Mouse (Mus musculus) right cerebral cortex, postnatal 36 days (tissue): Measurements from ENCODE around the gene Map3k7cl.

Source experiments
- DNase-seq, 2 experiments: peaks; one replicate each; pipeline ENCODE4 v3.0.0; 2022; ENCODE audit warnings: low spot score in 2 of 2, mixed read lengths in 1 of 2

The Map3k7cl gene

DNA sequence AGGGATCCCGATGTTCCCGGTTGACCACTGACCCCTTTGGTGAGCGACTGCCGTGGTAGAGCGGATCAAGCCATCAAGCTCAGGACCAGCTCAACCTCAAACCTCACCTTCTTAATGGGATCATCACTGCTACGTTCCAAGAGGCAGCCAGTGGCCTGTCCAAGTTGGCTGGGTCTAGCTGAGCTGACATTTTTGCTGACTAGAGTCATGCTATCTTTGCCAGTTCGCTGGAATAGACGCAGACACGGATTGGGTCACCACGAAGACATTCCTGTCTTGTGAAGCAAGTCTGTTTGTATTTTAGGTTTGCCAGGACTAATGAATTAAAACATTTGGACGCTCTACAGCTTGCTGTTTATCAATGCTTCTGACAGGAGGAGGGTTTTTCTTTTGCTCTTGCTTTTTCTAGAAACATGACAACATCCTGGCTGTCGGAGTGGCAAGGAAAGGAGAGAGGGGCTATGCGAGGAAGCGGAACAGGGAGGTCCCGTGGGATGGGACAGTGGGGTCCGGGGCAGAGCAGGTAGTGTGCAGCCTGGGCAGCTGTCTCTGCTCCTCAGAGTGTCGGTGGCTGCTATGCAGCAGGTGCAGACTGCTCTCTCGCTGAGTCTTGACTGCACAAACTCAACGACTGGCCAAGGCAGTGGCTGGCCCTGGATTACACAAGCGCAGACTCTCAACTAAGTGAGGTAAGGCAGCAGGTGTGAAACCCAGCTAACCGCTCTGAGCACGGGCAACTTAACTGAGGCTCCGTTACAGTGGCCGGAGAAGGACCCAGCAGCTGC is at the start of gene Map3k7cl:
Gene Map3k7cl (plus strand): TSS at position 424 of the 785 bp plus-strand sequence.
- DNase-seq = no peak

DNA sequence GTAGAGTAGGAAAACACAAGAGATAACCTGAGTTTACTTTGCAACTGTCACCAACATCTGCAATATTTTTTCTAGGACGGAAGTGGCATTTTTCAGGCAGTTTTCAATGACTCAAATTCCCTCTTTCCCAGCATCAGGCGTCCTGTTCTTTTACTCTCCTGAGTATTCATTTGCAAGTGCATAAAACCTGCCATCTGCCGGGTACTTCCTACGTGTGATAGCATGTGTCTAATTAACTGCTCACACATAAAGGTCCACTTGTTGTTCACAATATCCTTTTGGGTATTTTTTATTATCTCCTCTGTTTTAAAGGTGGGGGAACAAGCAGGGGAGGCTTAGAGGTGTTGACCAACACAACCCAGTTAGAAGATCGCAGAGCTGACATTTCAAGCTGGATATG is 41.4 kb upstream of the Map3k7cl start:
- no peak for DNase-seq

DNA sequence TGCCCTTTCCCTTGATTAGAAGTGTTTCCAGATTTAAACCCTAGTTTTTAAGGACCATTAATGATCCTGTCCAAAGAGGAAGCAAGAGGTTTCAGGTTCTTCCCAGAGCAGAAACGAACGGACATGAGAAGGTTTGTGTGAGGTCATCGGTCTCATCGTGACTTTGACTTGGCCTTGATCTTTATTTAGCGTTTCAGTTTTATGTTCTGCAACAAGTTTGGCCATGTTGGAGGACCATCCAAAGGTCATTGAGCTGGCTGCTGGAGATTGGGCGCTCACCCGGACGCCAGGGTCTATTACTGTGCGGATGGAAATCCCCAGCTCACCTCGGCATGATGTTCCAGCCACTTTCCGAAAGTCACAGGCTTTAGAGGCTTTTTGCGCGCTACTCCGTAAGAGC is 40.8 kb upstream of the Map3k7cl start:
- no peak for DNase-seq

DNA sequence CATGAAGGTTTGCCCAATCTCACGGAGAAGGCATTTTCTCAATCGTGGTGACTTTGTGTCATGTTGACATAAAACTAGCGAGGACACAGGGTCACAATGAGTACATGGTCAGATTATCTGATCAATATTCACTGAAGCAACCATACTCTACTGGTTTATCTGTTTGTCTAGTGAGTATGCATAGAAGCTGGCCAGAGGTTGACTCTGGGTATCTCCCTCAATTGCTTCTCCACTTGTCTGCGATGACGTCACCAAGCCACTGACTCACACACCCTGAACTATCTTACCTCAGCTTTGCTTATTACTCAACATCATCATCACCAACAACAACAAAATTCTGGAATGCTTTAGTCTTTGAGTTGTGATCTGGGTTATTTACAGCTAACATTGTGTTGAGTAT is 28.9 kb upstream of the Map3k7cl start:
- DNase-seq = no peak

DNA sequence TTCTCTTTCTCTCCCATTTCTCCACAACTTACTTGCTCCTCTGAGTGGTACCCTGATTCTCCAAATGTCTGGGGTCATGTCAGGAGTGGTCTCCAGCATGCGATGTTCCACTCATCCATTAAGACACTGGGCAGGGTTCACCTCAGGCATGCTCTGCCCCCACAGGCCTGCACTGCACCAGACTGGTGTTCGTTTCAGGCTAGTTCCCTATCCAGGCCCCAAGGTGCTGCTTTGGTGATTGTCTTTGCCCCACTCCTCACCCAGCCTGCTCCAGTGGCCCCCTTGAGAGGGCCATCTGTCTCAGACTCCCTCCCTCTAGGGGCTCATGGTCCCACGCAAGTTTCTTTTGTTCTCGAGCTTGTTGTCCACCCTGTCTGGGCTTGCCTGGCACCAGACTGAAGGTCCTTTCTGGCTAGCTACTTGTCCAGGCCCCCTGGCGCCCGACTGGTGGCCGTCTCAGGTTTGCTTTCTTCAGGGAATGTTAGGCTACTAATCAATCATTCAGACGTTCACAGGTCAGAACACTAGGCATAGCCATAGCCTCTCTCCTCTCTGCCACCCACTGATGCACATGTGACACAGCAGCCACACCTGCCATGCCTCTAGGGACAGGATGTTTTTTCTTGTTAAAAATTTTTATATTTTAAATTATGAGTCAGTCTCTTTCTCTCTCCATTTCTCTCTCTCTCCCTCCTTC is 25.4 kb upstream of the Map3k7cl start:
- no peak for DNase-seq

DNA sequence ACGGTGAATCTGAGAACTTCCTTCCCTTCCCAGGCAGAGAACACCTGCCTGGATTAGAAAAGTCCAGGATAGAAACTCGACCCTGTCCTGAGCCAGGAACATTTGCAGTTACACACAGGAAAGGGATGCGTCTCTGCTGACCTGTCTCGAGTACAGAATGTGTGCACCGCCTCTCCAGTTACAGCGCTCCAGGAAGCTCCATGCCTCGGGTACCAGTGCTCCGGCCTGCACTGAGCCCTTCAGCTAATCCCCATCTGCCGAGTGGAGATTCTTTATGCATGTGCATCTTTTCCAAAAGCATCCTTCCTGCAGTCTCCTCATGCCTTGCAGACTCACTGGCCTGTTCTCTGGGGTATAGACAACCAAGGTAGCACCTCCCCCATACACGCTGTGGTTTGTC is 24.4 kb upstream of the Map3k7cl start:
- DNase-seq = no peak

DNA sequence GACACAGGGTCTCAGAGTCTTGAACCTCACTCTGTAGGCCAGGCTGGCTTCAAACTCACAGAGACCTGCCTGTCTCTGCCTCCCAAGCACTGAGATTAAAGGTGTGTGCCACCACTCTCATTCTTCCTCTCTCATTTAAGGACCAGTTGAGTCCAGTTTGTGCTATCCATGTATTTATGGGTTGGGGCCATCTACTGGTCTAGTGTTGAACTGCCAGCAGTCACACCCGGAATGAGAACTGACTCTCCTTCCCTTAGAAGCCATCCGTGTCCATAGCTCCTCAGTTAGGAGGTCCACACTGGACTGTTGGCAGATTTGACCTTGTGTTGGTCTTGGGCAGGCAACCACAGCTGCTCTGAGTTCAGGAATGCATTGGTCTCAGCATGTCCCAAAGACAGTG is 4.8 kb upstream of the Map3k7cl start:
- no peak for DNase-seq

DNA sequence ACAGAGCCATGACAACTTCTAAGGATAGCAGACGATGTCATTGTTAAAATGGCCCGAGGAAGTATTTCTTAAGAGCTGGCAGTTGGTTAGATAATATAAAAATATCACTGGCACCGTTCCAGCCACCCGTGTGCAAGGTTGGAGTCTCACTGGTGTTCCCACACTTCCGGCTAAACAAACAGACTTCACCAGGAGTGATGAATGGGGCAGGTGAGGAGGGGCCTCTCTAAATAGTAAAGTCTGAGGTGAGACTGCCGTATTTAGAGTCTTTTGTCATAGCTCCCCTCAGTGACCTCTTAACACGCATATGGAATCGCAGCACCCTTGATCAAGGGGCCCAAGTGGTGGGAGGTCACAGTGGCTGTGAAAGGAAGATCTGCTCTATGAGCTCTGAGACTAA is 3.2 kb downstream of the Map3k7cl start:
- DNase-seq = no peak

DNA sequence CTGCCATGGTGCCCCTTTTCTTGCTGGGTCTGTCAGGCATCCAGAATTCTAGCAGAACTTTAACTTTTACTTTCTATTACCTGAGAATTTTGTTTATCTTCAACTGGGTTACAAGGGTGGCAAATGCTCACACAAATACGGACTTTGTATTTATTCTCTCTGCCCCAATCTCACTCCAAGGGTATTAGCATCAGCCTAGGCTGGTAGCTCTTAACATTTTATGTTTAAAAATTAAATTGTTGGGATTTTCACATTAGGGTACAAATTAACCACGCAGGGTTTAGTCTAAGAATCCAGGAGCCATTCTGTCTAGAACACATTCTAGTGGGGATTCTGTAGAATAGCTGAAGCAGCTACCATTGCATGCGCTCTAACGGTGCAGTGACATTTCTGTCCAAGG is 8.4 kb downstream of the Map3k7cl start:
- DNase-seq = no peak

DNA sequence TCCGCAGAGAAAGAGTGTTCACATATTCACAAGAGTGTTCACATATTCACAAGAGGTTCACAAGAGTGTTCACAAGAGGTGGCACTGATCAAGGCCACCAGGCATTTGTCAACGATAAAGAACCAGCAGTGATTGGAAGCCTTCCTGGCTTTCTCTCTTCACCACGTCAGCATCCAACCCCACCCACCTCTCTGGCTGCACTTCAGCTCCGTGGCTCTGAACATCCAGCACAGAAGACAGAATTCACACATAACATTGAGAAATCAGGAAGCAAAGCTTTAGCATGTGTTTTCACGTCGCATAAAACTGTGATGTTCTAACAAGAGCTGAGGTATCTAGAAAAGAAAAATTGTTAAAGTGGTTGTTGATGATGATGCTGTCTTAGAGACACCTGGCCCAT is 10.4 kb downstream of the Map3k7cl start:
- DNase-seq = peak; percentile 43 to 54

DNA sequence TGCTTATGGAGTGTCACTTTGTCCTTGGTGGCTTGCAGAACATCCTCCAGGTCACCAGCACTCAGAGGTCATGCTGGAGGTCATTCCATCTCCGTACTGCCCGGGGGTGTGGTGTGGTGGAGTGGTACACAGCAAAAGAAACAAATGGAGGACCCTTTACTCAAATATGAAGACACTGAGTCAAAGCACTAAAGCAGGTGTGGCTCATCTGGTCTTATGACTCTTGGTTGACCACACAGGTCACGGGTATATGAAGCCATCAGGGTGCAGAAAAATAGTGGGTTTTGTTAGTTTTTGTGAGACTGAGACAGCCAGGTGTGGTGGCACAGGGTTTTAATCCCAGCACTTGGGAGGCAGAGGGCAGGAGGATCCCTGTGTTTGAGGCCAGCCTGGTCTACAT is 11.4 kb downstream of the Map3k7cl start:
- DNase-seq = no peak

DNA sequence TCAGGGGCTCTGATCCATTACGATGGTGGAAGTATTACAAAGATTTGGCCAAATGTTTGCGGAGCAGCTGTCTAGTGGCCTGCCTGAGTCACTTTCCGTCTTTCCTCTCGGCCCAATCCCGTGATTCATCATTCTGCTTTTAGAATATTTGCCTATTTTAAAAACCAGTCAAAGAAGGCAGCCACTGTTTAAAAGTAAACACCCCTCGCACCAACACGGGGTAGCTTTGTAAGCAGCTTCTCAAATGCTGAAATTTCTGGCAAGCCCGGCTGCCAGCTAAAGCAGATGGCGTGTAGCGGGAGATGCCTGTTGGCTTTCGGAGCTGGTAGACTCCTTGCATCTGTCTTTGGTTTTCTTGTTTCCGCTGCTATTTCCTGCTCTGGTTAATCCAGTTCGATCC is 14.4 kb downstream of the Map3k7cl start:
- DNase-seq = peak; percentile 34 to 57

DNA sequence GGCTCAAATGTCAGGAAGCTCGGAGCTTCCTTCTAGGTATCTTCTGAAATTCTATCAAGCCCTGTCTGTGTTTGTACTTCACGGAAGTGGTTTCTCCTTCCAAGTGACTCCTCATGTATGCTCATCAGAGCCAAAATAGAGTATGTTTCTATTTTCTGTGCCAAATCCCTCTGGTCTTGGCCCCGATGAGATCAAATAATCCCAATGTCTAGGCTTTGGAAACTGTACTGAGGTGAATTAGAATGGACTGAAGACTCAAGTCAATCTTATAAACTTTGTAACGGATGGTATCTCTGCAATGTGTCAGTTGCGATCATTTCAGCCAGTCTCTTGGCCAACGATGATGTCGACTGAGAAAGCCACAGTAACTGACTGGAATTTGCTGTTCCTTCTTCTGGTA is 15.1 kb downstream of the Map3k7cl start:
- DNase-seq = no peak

DNA sequence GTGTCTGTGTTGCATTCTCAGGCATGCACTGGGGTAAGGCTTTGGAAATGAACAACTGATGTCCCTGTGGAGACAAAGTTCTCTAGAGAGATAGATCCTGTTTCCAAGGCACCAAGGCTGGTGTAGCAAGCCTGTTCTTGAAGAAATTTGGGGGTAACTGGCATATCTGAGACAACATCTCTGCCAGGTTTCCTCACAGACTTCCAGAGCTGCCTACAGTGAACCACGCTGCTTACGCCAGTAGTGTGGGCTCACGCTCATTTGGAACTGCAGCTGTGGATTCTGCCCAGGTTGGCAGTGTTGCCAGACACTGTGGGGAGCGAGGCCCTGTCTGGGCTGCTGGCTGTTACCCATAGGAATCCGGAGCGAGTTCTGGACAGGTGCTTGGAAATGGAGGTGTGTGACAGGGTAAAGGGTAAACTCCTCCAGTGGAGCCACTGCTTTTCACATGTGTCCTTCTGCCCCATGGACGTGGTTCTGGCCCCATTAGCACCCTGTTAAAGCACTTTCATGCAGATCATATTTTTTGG is 16.5 kb downstream of the Map3k7cl start:
- DNase-seq = peak; percentile 15 to 22

DNA sequence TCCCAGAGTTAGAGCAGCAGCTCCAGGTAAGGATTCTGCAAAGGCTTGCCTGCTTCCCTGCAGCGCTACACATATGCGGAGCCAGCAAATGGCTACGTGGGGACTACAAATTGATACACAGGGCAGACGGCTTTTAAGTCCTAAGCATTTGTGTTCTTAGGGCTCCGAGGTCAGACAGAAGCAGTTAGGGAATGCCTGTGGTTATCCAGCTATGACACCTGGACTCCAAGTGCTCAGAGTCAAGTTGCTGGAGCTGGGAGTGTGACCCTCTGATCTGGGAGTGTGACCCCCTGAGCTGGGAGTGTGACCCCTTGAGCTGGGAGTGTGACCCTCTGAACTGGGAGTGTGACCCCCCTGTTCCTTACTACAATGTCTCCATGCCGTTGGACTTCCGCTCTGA is 17.2 kb downstream of the Map3k7cl start:
- no peak for DNase-seq

DNA sequence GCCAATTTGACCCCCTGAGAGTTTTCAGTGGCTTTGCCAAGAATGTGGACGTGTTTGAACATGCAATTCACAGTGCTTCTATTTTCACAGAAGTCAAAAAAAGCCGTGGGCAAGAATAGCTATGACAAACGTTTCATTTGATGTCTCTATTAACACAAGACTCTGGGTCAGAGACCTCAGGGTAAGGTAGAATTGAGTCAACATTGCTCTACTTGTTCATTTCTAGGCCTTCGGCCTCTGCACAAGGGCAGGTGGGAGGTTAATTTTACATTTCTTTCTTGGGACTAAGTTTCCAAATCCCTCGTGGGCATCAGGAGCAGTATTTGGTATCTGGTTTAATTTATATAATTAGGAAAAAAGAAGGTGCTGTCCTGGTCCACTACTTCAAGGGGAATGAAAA is 20.3 kb downstream of the Map3k7cl start:
- DNase-seq = no peak

DNA sequence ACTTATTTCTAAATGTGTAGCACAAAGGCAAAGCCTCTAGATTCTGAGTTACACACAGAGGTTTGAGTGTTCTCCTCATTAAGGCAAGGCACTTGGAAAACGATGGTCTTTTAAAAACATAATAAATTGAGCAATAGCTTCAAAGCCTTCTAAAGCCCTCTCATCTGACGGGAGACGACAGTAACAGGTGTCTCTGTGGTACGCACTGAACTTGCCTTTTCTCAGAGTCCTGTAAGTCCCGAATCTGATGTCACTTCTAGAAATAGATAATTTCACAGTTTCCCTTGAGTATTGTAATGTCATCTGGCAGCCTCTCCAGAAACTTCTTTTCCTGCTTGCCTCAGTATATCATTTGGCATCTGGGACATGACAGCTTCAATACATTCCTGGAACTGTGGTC is 21.0 kb downstream of the Map3k7cl start:
- DNase-seq = no peak

DNA sequence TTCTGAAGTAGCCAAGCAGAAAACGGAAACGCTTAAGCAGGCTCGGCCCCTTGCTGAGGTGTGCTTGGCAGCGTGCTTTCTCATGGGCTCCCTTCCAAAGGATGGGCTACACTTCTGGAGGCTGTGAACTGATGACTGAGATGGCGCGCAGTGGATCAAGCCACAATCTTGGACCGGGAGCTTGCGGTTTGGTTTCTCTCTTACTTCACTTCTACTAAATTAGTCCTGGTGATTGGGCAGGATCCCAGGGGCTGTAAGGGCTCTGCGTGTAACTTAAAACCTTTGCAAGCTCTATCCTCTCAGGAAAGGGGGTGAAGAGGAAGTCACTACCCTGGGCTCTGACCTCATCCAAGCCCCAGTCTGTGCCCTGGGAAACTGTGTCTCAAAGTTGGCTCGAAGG is 22.5 kb downstream of the Map3k7cl start:
- no peak for DNase-seq

DNA sequence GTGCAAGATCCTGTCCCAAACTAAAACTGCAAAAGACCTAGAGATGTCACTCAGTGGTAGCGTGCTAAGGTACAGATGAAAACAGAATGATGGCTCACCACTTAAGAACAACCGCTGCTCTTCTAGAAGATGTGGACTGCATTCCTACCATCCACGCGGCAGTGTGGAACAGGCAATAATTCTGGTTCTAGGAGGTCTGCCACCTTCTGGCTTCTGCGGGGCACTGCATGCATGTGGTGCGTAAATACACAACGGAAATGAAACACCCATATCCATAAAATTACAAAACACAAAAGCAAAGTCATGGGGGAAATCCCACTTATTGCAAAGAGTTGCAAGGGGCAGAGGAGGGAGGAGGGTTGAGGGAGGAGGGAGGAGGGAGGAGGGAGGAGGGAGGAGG is 25.8 kb downstream of the Map3k7cl start:
- DNase-seq = no peak

DNA sequence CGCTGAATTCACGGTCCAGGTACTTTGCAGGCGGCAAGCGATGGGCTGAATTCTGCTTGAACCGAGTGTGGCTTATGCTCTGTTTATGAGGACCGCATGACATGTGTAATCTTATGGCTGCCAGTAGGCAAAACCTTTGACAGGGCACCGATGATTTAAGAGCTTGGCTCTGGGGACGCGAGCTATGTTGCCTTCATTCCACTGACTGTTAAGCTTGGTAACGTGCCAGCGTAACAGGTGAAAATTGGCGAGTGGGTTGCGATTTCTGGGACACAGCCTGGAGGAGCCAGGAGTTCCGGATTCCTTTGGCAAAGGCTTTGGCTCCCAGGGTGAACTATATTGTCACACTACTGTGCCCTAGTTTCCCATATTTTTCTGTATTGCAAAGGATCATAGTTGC is 26.3 kb downstream of the Map3k7cl start:
- DNase-seq = no peak

DNA sequence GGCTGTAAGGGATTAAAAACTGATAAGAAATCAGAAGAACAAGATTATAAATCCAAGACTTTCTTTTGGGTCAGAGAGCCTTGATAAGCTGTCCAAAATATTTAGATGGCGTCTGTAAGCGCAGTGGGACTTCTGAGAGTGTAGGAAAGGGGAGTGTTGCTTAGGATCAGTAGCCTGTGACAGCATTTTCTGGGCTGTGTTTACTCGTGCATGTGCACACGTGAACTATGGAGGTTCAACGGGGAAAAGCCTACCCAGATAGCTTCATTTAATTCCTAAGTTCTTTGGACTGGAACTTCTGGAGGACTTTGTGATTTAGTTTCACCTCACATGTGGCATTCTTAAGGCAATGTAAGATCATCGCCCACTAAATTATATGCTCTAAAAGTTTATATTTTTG is 29.6 kb downstream of the Map3k7cl start:
- no peak for DNase-seq

DNA sequence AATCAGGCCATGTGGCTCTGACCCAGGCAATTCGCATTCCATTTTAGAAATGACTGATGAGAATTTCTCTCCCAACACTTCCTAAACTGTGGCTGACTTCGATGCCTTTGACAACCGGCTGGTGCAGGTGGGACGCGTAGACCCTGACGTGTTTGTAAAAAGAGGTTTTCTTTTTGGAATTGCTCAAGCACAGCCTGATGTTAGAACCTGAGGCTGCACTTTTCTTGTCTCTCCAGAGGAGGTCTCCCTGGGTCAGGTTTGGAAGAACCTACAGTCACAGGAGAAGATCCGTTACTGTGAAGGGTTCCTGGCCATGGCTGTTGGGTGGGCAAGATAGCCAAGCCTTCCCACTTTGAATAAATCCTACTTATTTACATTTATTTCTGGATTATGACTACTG is 31.5 kb downstream of the Map3k7cl start:
- DNase-seq = no peak

DNA sequence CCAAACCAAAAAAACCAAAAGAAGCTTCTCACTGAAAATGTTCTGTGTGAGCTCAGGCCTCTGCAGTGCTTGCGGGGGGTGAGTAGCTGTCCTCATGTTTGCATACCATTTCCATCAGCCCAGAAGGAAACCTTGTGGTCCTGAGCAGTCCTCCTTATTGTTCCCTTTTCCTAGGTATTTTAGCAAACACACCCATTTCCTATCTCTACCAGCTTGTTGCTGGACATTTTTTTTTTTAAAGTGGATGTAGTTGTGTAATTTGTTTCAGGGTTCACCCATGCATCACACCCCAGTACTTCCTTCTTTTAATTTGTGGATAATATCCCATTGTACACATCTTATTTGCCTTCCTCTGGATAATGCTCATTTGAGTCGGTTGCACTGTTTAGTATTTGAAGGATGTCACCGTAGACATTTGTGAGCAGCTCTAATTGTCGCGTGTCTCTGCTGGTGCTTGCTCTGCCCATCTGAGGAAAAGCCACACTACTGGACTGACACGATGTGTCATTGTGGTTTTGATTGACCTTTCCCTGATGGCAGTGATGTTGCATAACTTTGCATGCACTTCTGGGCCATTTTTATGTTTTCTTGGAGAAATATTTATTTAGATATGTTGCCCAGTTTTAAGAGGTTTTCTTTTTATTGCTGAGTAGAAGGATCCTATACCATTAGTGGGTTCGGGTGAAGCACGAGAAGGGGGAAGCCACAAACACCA is 32.6 kb downstream of the Map3k7cl start:
- no peak for DNase-seq
